ENCODE assay signal across 16 mouse cellular contexts in genomic region chr11:35389341-35389740, GRCm38 (mm10).
DNase-seq lines count a peak whose midpoint lies in the region; ATAC-seq and TF ChIP-seq lines count a peak whose summit lies in the region.
"Had no signal": no experiment of that assay in that cellular context is flagged by ENCODE, and none has a peak within 500 bp of the region (broad histone marks: within the 10 kb centered on the region; RNA-seq: fewer than 3 reads in every experiment).

No protein-coding gene starts in this region.

- DNase-seq in left cerebral cortex, postnatal 4 days = peak; percentile 40
- no peak for DNase-seq in left cerebral cortex, adult 2 months (ENCODE audit: extremely low spot score in 1 of 2, low spot score in 2 of 2)
- peak; percentile 36 for DNase-seq in cerebellum, adult 11-12 months
- DNase-seq in cerebellum, postnatal 14 days = peak; percentile 76 to 79
- peak; percentile 50 for DNase-seq in limb, embryonic 14.5 days (ENCODE audit: low spot score)
- no peak for DNase-seq in B cell, adult 2 months
- DNase-seq: adrenal gland, postnatal 10 days; heart, postnatal 4 days; kidney, adult 18-20 months; kidney, postnatal 14 days; lung, postnatal 14 days had no signal

- no peak for TF ChIP-seq CTCF in left cerebral cortex, adult 2 months (IDR thresholded peaks at IDR 0.05)

- no peaks in the 10 kb centered on the region for H3K36me3 ChIP-seq in limb, embryonic 14.5 days (ENCODE audit: control insufficient read depth, insufficient read depth, low read length)
- no peaks in the 10 kb centered on the region for H3K36me3 ChIP-seq in midbrain, embryonic 16.5 days (ENCODE audit: control insufficient read depth, insufficient read depth, low read length)
- H3K36me3 ChIP-seq: heart, embryonic 13.5 days; neural tube, embryonic 12.5 days had no signal

- H3K4me1 ChIP-seq in limb, embryonic 14.5 days (ENCODE audit: control insufficient read depth, insufficient read depth, low read length) = peaks cover 83% of the 10 kb centered on the region
- no peaks in the 10 kb centered on the region for H3K4me1 ChIP-seq in midbrain, embryonic 16.5 days (ENCODE audit: control insufficient read depth, insufficient read depth, low read length)
- H3K4me1 ChIP-seq: megakaryocyte, embryonic 14.5 days had no signal

- no peak for TF ChIP-seq POLR2A in limb, embryonic 14.5 days (IDR thresholded peaks at IDR 0.05; ENCODE audit: borderline replicate concordance, extremely low read depth, insufficient read depth, insufficient read length)

- no peak overlapping the region for H3K9ac ChIP-seq in limb, embryonic 14.5 days (ENCODE audit: low read depth, low read length, severe bottlenecking)
- no peak overlapping the region for H3K9ac ChIP-seq in midbrain, embryonic 16.5 days (ENCODE audit: low read depth, low read length)
- H3K9ac ChIP-seq: heart, embryonic 13.5 days; liver, embryonic 14.5 days; neural tube, embryonic 12.5 days had no signal

- peak; percentile 27; the same call in 1 of the 2 replicates for ATAC-seq in limb, embryonic 14.5 days (ENCODE audit: low FRiP score, low read depth)
- no peak for ATAC-seq in midbrain, embryonic 16.5 days

- intact Hi-C loops in left cerebral cortex, postnatal 4 days (cut with DNase I) = no loop called here
- intact Hi-C loops in left cerebral cortex, adult 2 months (cut with DNase I) = no loop called here

- WGBS in limb, embryonic 14.5 days = 30% methylated on average over 7 of the region's 7 CpGs
- 88% methylated on average over 7 of the region's 7 CpGs for WGBS in midbrain, embryonic 16.5 days

- H3K4me2 ChIP-seq in limb, embryonic 14.5 days (replicated peaks; ENCODE audit: low read depth, low read length, severe bottlenecking) = no peak overlapping the region
- H3K4me2 ChIP-seq in midbrain, embryonic 16.5 days (ENCODE audit: low read length) = no peak overlapping the region
- H3K4me2 ChIP-seq: heart, embryonic 13.5 days; neural tube, embryonic 12.5 days had no signal

- H3K9me3 ChIP-seq in limb, embryonic 14.5 days (ENCODE audit: control insufficient read depth, low read length) = no peaks in the 10 kb centered on the region
- no peaks in the 10 kb centered on the region for H3K9me3 ChIP-seq in midbrain, embryonic 16.5 days (replicated peaks; ENCODE audit: control insufficient read depth, low read length, poor library complexity, severe bottlenecking)
- H3K9me3 ChIP-seq: heart, embryonic 13.5 days; megakaryocyte, embryonic 14.5 days; neural tube, embryonic 12.5 days had no signal

- H3K4me3 ChIP-seq in left cerebral cortex, adult 2 months = no peak overlapping the region
- no peak overlapping the region for H3K4me3 ChIP-seq in limb, embryonic 14.5 days (replicated peaks; ENCODE audit: low read length)
- H3K4me3 ChIP-seq in midbrain, embryonic 16.5 days (ENCODE audit: low read depth, low read length) = no peak overlapping the region
- H3K4me3 ChIP-seq: heart, embryonic 13.5 days; megakaryocyte, embryonic 14.5 days; neural tube, embryonic 12.5 days had no signal

- no peaks in the 10 kb centered on the region for H3K27me3 ChIP-seq in limb, embryonic 14.5 days (ENCODE audit: control insufficient read depth, insufficient read depth, low read length)
- H3K27me3 ChIP-seq in midbrain, embryonic 16.5 days (ENCODE audit: control insufficient read depth, insufficient read depth, low read depth, low read length) = no peaks in the 10 kb centered on the region; the same call in 1 of the 2 replicates
- H3K27me3 ChIP-seq: megakaryocyte, embryonic 14.5 days; neural tube, embryonic 12.5 days had no signal

- H3K27ac ChIP-seq in left cerebral cortex, adult 2 months = no peak overlapping the region
- H3K27ac ChIP-seq in limb, embryonic 14.5 days (replicated peaks; ENCODE audit: low read depth, low read length) = no peak overlapping the region
- H3K27ac ChIP-seq in midbrain, embryonic 16.5 days (ENCODE audit: low read length) = no peak overlapping the region
- H3K27ac ChIP-seq: heart, embryonic 13.5 days; liver, embryonic 14.5 days; neural tube, embryonic 12.5 days had no signal

Comparison
In these comparisons a context has a peak if more than half of its experiments do, and no peak if none do; other contexts are left out.
1. DNase-seq: peak in left cerebral cortex, postnatal 4 days (single experiment), cerebellum, adult 11-12 months (single experiment), cerebellum, postnatal 14 days (2 of 2) and limb, embryonic 14.5 days (single experiment); none in left cerebral cortex, adult 2 months (0 of 2) and B cell, adult 2 months (0 of 2).